ENCODE assay signal across 9 mouse cellular contexts in the genomic region with DNA sequence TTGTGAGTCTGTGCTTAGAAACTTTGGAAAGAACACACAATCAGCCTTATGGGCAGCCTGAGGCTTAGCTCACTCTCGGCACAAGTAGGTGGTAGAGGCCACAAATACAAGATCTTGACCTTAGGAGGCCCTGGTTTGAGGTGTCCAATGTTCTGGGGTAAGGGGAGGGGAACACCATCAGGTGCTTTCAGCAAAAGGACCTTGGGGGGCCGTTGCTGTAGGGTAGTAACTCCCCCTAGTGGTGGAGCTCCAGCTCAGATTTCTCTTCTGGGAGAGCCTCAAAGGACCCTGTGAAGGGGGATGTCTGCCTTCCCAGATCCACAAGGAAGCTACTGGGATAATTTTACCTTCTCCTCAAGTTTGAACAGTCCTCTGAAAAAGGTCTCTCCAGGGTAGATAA. TPM values are rescaled to one million over a fixed set of nuclear protein-coding genes. Genes with fewer than 3 reads are reported as not detected.
DNase-seq lines count a peak whose midpoint lies in the region; ATAC-seq lines count a peak whose summit lies in the region.
"Had no signal": no experiment of that assay in that cellular context is flagged by ENCODE, and none has a peak within 500 bp of the region (broad histone marks: within the 10 kb centered on the region; RNA-seq: fewer than 3 reads in every experiment).

No protein-coding gene starts in this region.

- H3K27me3 ChIP-seq in heart, embryonic 16.5 days (ENCODE audit: control insufficient read depth, insufficient read depth, low read length): 0 out of 2 replicates have a peak, but pooled peaks cover 5% of the 10 kb centered on the region
- no peaks in the 10 kb centered on the region for H3K27me3 ChIP-seq in liver, embryonic 15.5 days

- no peak for DNase-seq in heart, postnatal 4 days
- DNase-seq in CD4-positive helper T cell, adult 2 months (ENCODE audit: low read depth, low spot score): peak; percentile 65
- peak; percentile 68 for DNase-seq in ZHBTc4 (ENCODE audit: low read depth, low spot score)
- no peak for DNase-seq in urinary bladder, adult 18-20 months (ENCODE audit: low spot score in 2 of 2)
- DNase-seq in right cerebral cortex, postnatal 36 days (ENCODE audit: low spot score in 2 of 2): no peak
- no peak for DNase-seq in ovary, postnatal 36 days (ENCODE audit: low spot score)

- H3K4me2 ChIP-seq in heart, embryonic 16.5 days (ENCODE audit: low read depth, low read length): no peak overlapping the region
- H3K4me2 ChIP-seq in liver, embryonic 15.5 days: peak overlapping the region; percentile 52; the same call in 1 of the 2 replicates

- H3K9me3 ChIP-seq in heart, embryonic 16.5 days (replicated peaks; ENCODE audit: control insufficient read depth, low read length): no peaks in the 10 kb centered on the region
- no peaks in the 10 kb centered on the region for H3K9me3 ChIP-seq in liver, embryonic 15.5 days (replicated peaks)

- no peaks in the 10 kb centered on the region for H3K36me3 ChIP-seq in heart, embryonic 16.5 days (ENCODE audit: control insufficient read depth, insufficient read depth)
- H3K36me3 ChIP-seq in liver, embryonic 15.5 days (replicated peaks): no peaks in the 10 kb centered on the region

- ATAC-seq in heart, embryonic 16.5 days (replicated peaks; ENCODE audit: extremely low read depth, insufficient read depth, low FRiP score): no peak
- ATAC-seq in liver, embryonic 15.5 days (ENCODE audit: insufficient read depth): no peak

- H3K4me3 ChIP-seq in heart, embryonic 16.5 days (ENCODE audit: low read length): no peak overlapping the region
- H3K4me3 ChIP-seq in liver, embryonic 15.5 days (replicated peaks): no peak overlapping the region

- 19% methylated on average over 2 of the region's 2 CpGs for WGBS in heart, embryonic 16.5 days
- WGBS in liver, embryonic 15.5 days (ENCODE audit: insufficient replicate concordance): 11% methylated on average over 2 of the region's 2 CpGs

- H3K27ac ChIP-seq in heart, embryonic 16.5 days (ENCODE audit: low read length): 0 out of 2 replicates have a peak overlapping the region, but pooled peaks have one; percentile 5
- peak overlapping the region; percentile 83 for H3K27ac ChIP-seq in liver, embryonic 15.5 days (replicated peaks)
- H3K27ac ChIP-seq: macrophage had no signal

- H3K4me1 ChIP-seq in heart, embryonic 16.5 days (ENCODE audit: control insufficient read depth, insufficient read depth, low read length): 0 out of 2 replicates have a peak, but pooled peaks cover 3% of the 10 kb centered on the region
- peaks cover 70% of the 10 kb centered on the region for H3K4me1 ChIP-seq in liver, embryonic 15.5 days (replicated peaks)

- no peak overlapping the region for H3K9ac ChIP-seq in heart, embryonic 16.5 days (ENCODE audit: low read length)
- H3K9ac ChIP-seq in liver, embryonic 15.5 days: no peak overlapping the region

RNA-seq across cellular contexts. Expression of a gene that starts 6.1 kb away (rescaled TPM):
- polyA plus RNA-seq in heart, embryonic 16.5 days (2015; fragmentation: Nextera tagmentation; extraction: Ambion mirVana): 30.9 and 31.7 TPM in 2 replicates
- 10 to 100 TPM; 51.6 to 52.0 TPM for total RNA-seq in heart, postnatal 4 days (2021)
- polyA plus RNA-seq in liver, embryonic 15.5 days (2015; fragmentation: Nextera tagmentation; extraction: Ambion mirVana): 5.7 and 6.5 TPM in 2 replicates

RNA-seq across cellular contexts. Expression of a gene that starts 60.0 kb away (rescaled TPM):
- polyA plus RNA-seq in heart, embryonic 16.5 days (2015; fragmentation: Nextera tagmentation; extraction: Ambion mirVana): 1.1 and 1.5 TPM in 2 replicates
- total RNA-seq in heart, postnatal 4 days (2021): 1 to 10 TPM; 2.8 to 3.0 TPM
- polyA plus RNA-seq in liver, embryonic 15.5 days (2015; fragmentation: Nextera tagmentation; extraction: Ambion mirVana): 0.14 and 0.15 TPM in 2 replicates

Comparison
In these comparisons a context has a peak if more than half of its experiments do, and no peak if none do; other contexts are left out.
1. DNase-seq: peak in CD4-positive helper T cell, adult 2 months (single experiment) and ZHBTc4 (single experiment); none in heart, postnatal 4 days (single experiment), urinary bladder, adult 18-20 months (0 of 2), right cerebral cortex, postnatal 36 days (0 of 2) and ovary, postnatal 36 days (single experiment).